Mouse (Mus musculus) forebrain, embryonic 13.5 days (tissue): ENCODE results near the gene Olfr670. TPM values are rescaled to one million over a fixed set of nuclear protein-coding genes. Genes with fewer than 3 reads are reported as not detected.
"Not testable (repeated sequence)": the region's sequence is repeated elsewhere in the genome, so short reads cannot be mapped to it uniquely, and the experiment has no call there.

Experiments used
- ATAC-seq: fragments of 200-750 bp; cut with Nextera tagmentation; 2 replicates; pipeline ENCODE4 v1.8.0; 2017
- H3K27ac ChIP-seq: fragments of 300-500 bp; sonication (generic); 2 replicates; pipeline ENCODE4 v1.5.1; 2015; ENCODE audit warnings: inconsistent platforms, mild to moderate bottlenecking, moderate library complexity
- H3K27me3 ChIP-seq: fragments of 300-500 bp; sonication (generic); 2 replicates; pipeline ENCODE4 v1.6.1; 2015; ENCODE audit warnings: mild to moderate bottlenecking, inconsistent platforms
- H3K36me3 ChIP-seq: fragments of 300-500 bp; sonication (generic); 2 replicates; pipeline ENCODE4 v1.6.1; 2015; ENCODE audit warnings: mild to moderate bottlenecking, inconsistent platforms; ENCODE audit not compliant: poor library complexity, severe bottlenecking
- H3K4me1 ChIP-seq: fragments of 300-500 bp; sonication (generic); 2 replicates; pipeline ENCODE4 v1.6.1; 2015; ENCODE audit warnings: inconsistent platforms
- H3K4me2 ChIP-seq: fragments of 300-500 bp; sonication (generic); 2 replicates; pipeline ENCODE4 v1.6.1; 2015; ENCODE audit warnings: inconsistent platforms, mild to moderate bottlenecking, moderate library complexity
- H3K4me3 ChIP-seq: fragments of 300-500 bp; sonication (generic); 2 replicates; pipeline ENCODE4 v1.5.1; 2015; ENCODE audit warnings: mild to moderate bottlenecking, inconsistent platforms
- H3K9ac ChIP-seq: fragments of 300-500 bp; sonication (generic); 2 replicates; pipeline ENCODE4 v1.6.1; 2015; ENCODE audit warnings: mild to moderate bottlenecking, inconsistent platforms
- H3K9me3 ChIP-seq: fragments of 300-500 bp; sonication (generic); replicated peaks from 2 replicates; pipeline ENCODE4 v1.6.1; 2016; ENCODE audit warnings: inconsistent platforms
- WGBS: fragments of 180-500 bp; shearing (Covaris S2); methylation state at CpG from one replicate; pipeline ENCODE4 v1.1.7; 2015; 5-methylcytosine and 5-hydroxymethylcytosine counted together
- polyA plus RNA-seq: library from polyadenylated mRNA; unstranded; fragments of >200 nt; fragmentation: Nextera tagmentation; extraction: Ambion mirVana; gene quantifications from 2 replicates; pipeline ENCODE4 v1.2.1, GENCODE M21; 2015

Gene Olfr670
- polyA plus RNA-seq, result not detected in 2 replicates

- H3K4me2 ChIP-seq, result no peak within 1 kb of the TSS
- peaks cover 4% of the 10 kb centered on the region; the same call in 1 of the 2 replicates for H3K9me3 ChIP-seq
- no peak within 1 kb of the TSS for H3K27ac ChIP-seq
- H3K27me3 ChIP-seq, result no peaks in the 10 kb centered on the region
- H3K4me3 ChIP-seq, result no peak within 1 kb of the TSS
- no peak within 1 kb of the TSS for H3K9ac ChIP-seq
- H3K4me1 ChIP-seq, result no peaks in the 10 kb centered on the region
- 58% methylated on average over 1 of the region's 1 CpGs for WGBS
- no peak for ATAC-seq
- no peaks in the 10 kb centered on the region for H3K36me3 ChIP-seq
Observed at GRCm38 (mm10) chr7:104962520-104962919, at the start of gene Olfr670. Gene Olfr670, minus strand, starts transcription at chr7:104962620.

- Histone ChIP-seq H3K27ac (no peak within 1 kb of the TSS), H3K9ac (no peak within 1 kb of the TSS), H3K9me3 (no peaks in the 10 kb centered on the region), H3K27me3 (no peaks in the 10 kb centered on the region), H3K36me3 (no peaks in the 10 kb centered on the region), H3K4me1 (no peaks in the 10 kb centered on the region), H3K4me3 (no peak within 1 kb of the TSS), H3K4me2 (no peak within 1 kb of the TSS)
- no peak for ATAC-seq
Observed at GRCm38 (mm10) chr7:105001929-105002328, 39.5 kb upstream of the Olfr670 start, which contains the start of gene Olfr672. Gene Olfr672, minus strand, starts transcription at chr7:105002029.

GRCm38 (mm10) chr7:104979026-104979425, 16.6 kb upstream of the Olfr670 start, which contains the start of gene Olfr671:
Gene Olfr671, minus strand, starts transcription at chr7:104979126.
- Histone ChIP-seq H3K36me3 (no peaks in the 10 kb centered on the region), H3K9me3 (no peaks in the 10 kb centered on the region), H3K4me2 (no peak within 1 kb of the TSS), H3K9ac (no peak within 1 kb of the TSS), H3K4me3 (no peak within 1 kb of the TSS), H3K4me1 (no peaks in the 10 kb centered on the region), H3K27ac (no peak within 1 kb of the TSS), H3K27me3 (no peaks in the 10 kb centered on the region)
- 74% methylated on average over 1 of the region's 1 CpGs for WGBS
- no peak for ATAC-seq

- H3K4me2 ChIP-seq, H3K27ac ChIP-seq, H3K4me1 ChIP-seq, H3K4me3 ChIP-seq, H3K9me3 ChIP-seq, H3K36me3 ChIP-seq, H3K27me3 ChIP-seq, H3K9ac ChIP-seq, ATAC-seq: not testable (repeated sequence)
- 80% methylated on average over 2 of the region's 2 CpGs for WGBS
Observed at GRCm38 (mm10) chr7:104972507-104972906, 10.1 kb upstream of the Olfr670 start.

GRCm38 (mm10) chr7:104950234-104950633, 12.2 kb downstream of the Olfr670 start:
- H3K27me3 ChIP-seq, ATAC-seq, H3K4me2 ChIP-seq, H3K27ac ChIP-seq, H3K9me3 ChIP-seq, H3K9ac ChIP-seq, H3K36me3 ChIP-seq, H3K4me1 ChIP-seq, H3K4me3 ChIP-seq: not testable (repeated sequence)
- 92% methylated on average over 16 of the region's 16 CpGs for WGBS

- H3K9ac ChIP-seq, result no peak within 1 kb of the TSS
- 87% methylated on average over 1 of the region's 1 CpGs for WGBS
- ATAC-seq, result no peak
- H3K27me3 ChIP-seq, result no peaks in the 10 kb centered on the region
- H3K4me3 ChIP-seq, result no peak within 1 kb of the TSS
- no peaks in the 10 kb centered on the region for H3K36me3 ChIP-seq
- no peak within 1 kb of the TSS for H3K4me2 ChIP-seq
- no peak within 1 kb of the TSS for H3K27ac ChIP-seq
- H3K9me3 ChIP-seq, result no peaks in the 10 kb centered on the region
- no peaks in the 10 kb centered on the region for H3K4me1 ChIP-seq
Observed at GRCm38 (mm10) chr7:104933940-104934339, 28.5 kb downstream of the Olfr670 start, which contains the start of gene Olfr669. Gene Olfr669, plus strand, starts transcription at chr7:104934240.

GRCm38 (mm10) chr7:104927957-104928356, 34.5 kb downstream of the Olfr670 start, which contains the start of gene Olfr668:
Gene Olfr668, minus strand, starts transcription at chr7:104928057.
- Histone ChIP-seq H3K4me3 (no peak within 1 kb of the TSS), H3K4me1 (no peaks in the 10 kb centered on the region), H3K27ac (no peak within 1 kb of the TSS), H3K36me3 (no peaks in the 10 kb centered on the region), H3K27me3 (no peaks in the 10 kb centered on the region), H3K9ac (no peak within 1 kb of the TSS), H3K4me2 (no peak within 1 kb of the TSS), H3K9me3 (no peaks in the 10 kb centered on the region)
- no peak for ATAC-seq
- 90% methylated on average over 1 of the region's 1 CpGs for WGBS

GRCm38 (mm10) chr7:104921382-104921781, 41.0 kb downstream of the Olfr670 start, which contains the start of gene Olfr667:
Gene Olfr667, minus strand, starts transcription at chr7:104921482.
- H3K9ac ChIP-seq, result no peak within 1 kb of the TSS
- H3K27me3 ChIP-seq, result no peaks in the 10 kb centered on the region
- H3K27ac ChIP-seq, result no peak within 1 kb of the TSS
- WGBS, result 91% methylated on average over 1 of the region's 1 CpGs
- no peaks in the 10 kb centered on the region for H3K4me1 ChIP-seq
- H3K4me2 ChIP-seq, result no peak within 1 kb of the TSS
- no peaks in the 10 kb centered on the region for H3K36me3 ChIP-seq
- H3K4me3 ChIP-seq, result no peak within 1 kb of the TSS
- ATAC-seq, result no peak
- H3K9me3 ChIP-seq, result no peaks in the 10 kb centered on the region

Other genes starting within 250 kb of the Olfr670 start
- not detected in 2 replicates for gene Usp17le, start 185.2 kb downstream of the Olfr670 start, polyA plus RNA-seq
- not detected in 2 replicates for gene Usp17lb, start 120.0 kb downstream of the Olfr670 start, polyA plus RNA-seq
- gene Usp17la, start 105.6 kb downstream of the Olfr670 start, polyA plus RNA-seq, result not detected in 2 replicates
- gene Olfr665, start 84.6 kb downstream of the Olfr670 start, polyA plus RNA-seq, result not detected in 2 replicates
- gene Olfr666, start 66.7 kb downstream of the Olfr670 start, polyA plus RNA-seq, result not detected in 2 replicates
- gene Olfr667, start 41.1 kb downstream of the Olfr670 start, polyA plus RNA-seq, result not detected in 2 replicates
- not detected in 2 replicates for gene Olfr668, start 34.6 kb downstream of the Olfr670 start, polyA plus RNA-seq
- not detected in 2 replicates for gene Olfr669, start 28.4 kb downstream of the Olfr670 start, polyA plus RNA-seq
- gene Olfr671, start 16.5 kb upstream of the Olfr670 start, polyA plus RNA-seq, result not detected in 2 replicates
- not detected in 2 replicates for gene Olfr672, start 39.4 kb upstream of the Olfr670 start, polyA plus RNA-seq
- gene Olfr675, start 65.8 kb upstream of the Olfr670 start, polyA plus RNA-seq, result not detected in 2 replicates
- gene Olfr676, start 70.1 kb upstream of the Olfr670 start, polyA plus RNA-seq, result not detected in 2 replicates
- gene Olfr677, start 88.8 kb upstream of the Olfr670 start, polyA plus RNA-seq, result not detected in 2 replicates
- gene Olfr678, start 101.9 kb upstream of the Olfr670 start, polyA plus RNA-seq, result not detected in 2 replicates
- gene Olfr679, start 118.6 kb upstream of the Olfr670 start, polyA plus RNA-seq, result not detected in 2 replicates
- not detected in 2 replicates for gene Olfr680-ps1, start 130.2 kb upstream of the Olfr670 start, polyA plus RNA-seq
- gene Olfr681, start 154.2 kb upstream of the Olfr670 start, polyA plus RNA-seq, result not detected in 2 replicates
- gene Olfr683, start 184.4 kb upstream of the Olfr670 start, polyA plus RNA-seq, result not detected in 2 replicates
- not detected in 2 replicates for gene Olfr684, start 201.0 kb upstream of the Olfr670 start, polyA plus RNA-seq
- gene Olfr685, start 223.4 kb upstream of the Olfr670 start, polyA plus RNA-seq, result not detected in 2 replicates
- gene Olfr686, start 244.9 kb upstream of the Olfr670 start, polyA plus RNA-seq, result not detected in 2 replicates